Mouse (Mus musculus) forebrain, embryonic 12.5 days (tissue): ENCODE results near the gene Foxm1. TPM values are rescaled to one million over a fixed set of nuclear protein-coding genes. Genes with fewer than 3 reads are reported as not detected.

Experiments
- ATAC-seq: fragments of 200-750 bp; cut with Nextera tagmentation; 2 replicates; pipeline ENCODE4 v1.8.0; 2017; ENCODE audit warnings: moderate TSS enrichment; ENCODE audit not compliant: low FRiP score
- H3K27ac ChIP-seq: fragments of 300-500 bp; sonication (generic); 2 replicates; pipeline ENCODE4 v1.5.1; 2016; ENCODE audit warnings: mild to moderate bottlenecking
- H3K27me3 ChIP-seq: fragments of 300-500 bp; sonication (generic); 2 replicates; pipeline ENCODE4 v1.6.1; 2016; ENCODE audit warnings: mild to moderate bottlenecking
- H3K36me3 ChIP-seq: fragments of 300-500 bp; sonication (generic); replicated peaks from 2 replicates; pipeline ENCODE4 v1.6.1; 2016; ENCODE audit warnings: mild to moderate bottlenecking
- H3K4me1 ChIP-seq: fragments of 300-500 bp; sonication (generic); 2 replicates; pipeline ENCODE4 v1.6.1; 2016
- H3K4me2 ChIP-seq: fragments of 300-500 bp; sonication (generic); 2 replicates; pipeline ENCODE4 v1.6.1; 2016; ENCODE audit warnings: mild to moderate bottlenecking, moderate library complexity
- H3K4me3 ChIP-seq: fragments of 300-500 bp; sonication (generic); replicated peaks from 2 replicates; pipeline ENCODE4 v1.5.1; 2016; ENCODE audit warnings: mild to moderate bottlenecking
- H3K9ac ChIP-seq: fragments of 300-500 bp; sonication (generic); 2 replicates; pipeline ENCODE4 v1.6.1; 2016; ENCODE audit warnings: mild to moderate bottlenecking
- H3K9me3 ChIP-seq: fragments of 300-500 bp; sonication (generic); 2 replicates; pipeline ENCODE4 v1.6.1; 2016
- WGBS: fragments of 180-500 bp; shearing (Covaris S2); methylation state at CpG from one replicate; pipeline ENCODE4 v1.1.7; 2016; 5-methylcytosine and 5-hydroxymethylcytosine counted together
- polyA plus RNA-seq: library from polyadenylated mRNA; unstranded; fragments of >200 nt; fragmentation: Nextera tagmentation; extraction: Ambion mirVana; gene quantifications from 2 replicates; pipeline ENCODE4 v1.2.1, GENCODE M21; 2016

Gene Foxm1
- 74.6 and 86.2 TPM in 2 replicates for polyA plus RNA-seq

GRCm38 (mm10) chr6:128362381-128363006 is at the start of gene Foxm1, which contains the start of gene Rhno1:
Gene Foxm1, plus strand, starts transcription at chr6:128362967.
Gene Rhno1, minus strand, starts transcription at chr6:128362911.
- Histone ChIP-seq H3K9me3 (no peaks in the 10 kb centered on the region), H3K4me3 (peak within 1 kb of the TSS; percentile 77), H3K27ac (peak within 1 kb of the TSS; percentile 95), H3K4me1 (peaks cover 47% of the 10 kb centered on the region), H3K4me2 (peak within 1 kb of the TSS; percentile 75), H3K9ac (peak within 1 kb of the TSS; percentile 91), H3K27me3 (no peaks in the 10 kb centered on the region), H3K36me3 (peaks cover 35% of the 10 kb centered on the region)
- WGBS: under 1% methylated on average over 50 of the region's 76 CpGs
- ATAC-seq: peak; percentile 92

GRCm38 (mm10) chr6:128314796-128315195 is 48.0 kb upstream of the Foxm1 start:
- no peak for ATAC-seq
- no peaks in the 10 kb centered on the region for H3K9me3 ChIP-seq
- H3K27me3 ChIP-seq: no peaks in the 10 kb centered on the region
- H3K27ac ChIP-seq: no peak overlapping the region
- H3K9ac ChIP-seq: no peak overlapping the region
- H3K36me3 ChIP-seq: no peaks in the 10 kb centered on the region
- H3K4me1 ChIP-seq: no peaks in the 10 kb centered on the region
- H3K4me3 ChIP-seq: no peak overlapping the region
- H3K4me2 ChIP-seq: no peak overlapping the region
- 91% methylated on average over 6 of the region's 6 CpGs for WGBS

- Histone ChIP-seq H3K4me2 (no peak overlapping the region), H3K27me3 (no peaks in the 10 kb centered on the region), H3K9ac (no peak overlapping the region), H3K4me1 (no peaks in the 10 kb centered on the region), H3K27ac (no peak overlapping the region), H3K36me3 (no peaks in the 10 kb centered on the region), H3K4me3 (no peak overlapping the region), H3K9me3 (no peaks in the 10 kb centered on the region)
- ATAC-seq: no peak
- 78% methylated on average over 8 of the region's 8 CpGs for WGBS
These were observed 47.2 kb upstream of the Foxm1 start for GRCm38 (mm10) chr6:128315597-128315996.

- no peaks in the 10 kb centered on the region for H3K27me3 ChIP-seq
- H3K4me2 ChIP-seq: no peak overlapping the region
- peak; percentile 57; the same call in 1 of the 2 replicates for ATAC-seq
- no peak overlapping the region for H3K9ac ChIP-seq
- H3K27ac ChIP-seq: no peak overlapping the region
- no peaks in the 10 kb centered on the region for H3K9me3 ChIP-seq
- no peak overlapping the region for H3K4me3 ChIP-seq
- H3K4me1 ChIP-seq: no peaks in the 10 kb centered on the region
- H3K36me3 ChIP-seq: peaks cover 23% of the 10 kb centered on the region
- whole genome bisulfite sequencing: 14% methylated on average over 4 of the region's 4 CpGs
These were observed 44.5 kb upstream of the Foxm1 start for GRCm38 (mm10) chr6:128318317-128318716.

- 21% methylated on average over 12 of the region's 12 CpGs for WGBS
- Histone ChIP-seq H3K9ac (no peak overlapping the region), H3K4me2 (no peak overlapping the region)
These were observed 28.2 kb upstream of the Foxm1 start for GRCm38 (mm10) chr6:128334397-128335124.

GRCm38 (mm10) chr6:128337467-128337866 is 25.3 kb upstream of the Foxm1 start:
- H3K36me3 ChIP-seq: peaks cover 44% of the 10 kb centered on the region
- H3K27ac ChIP-seq: no peak overlapping the region
- no peak overlapping the region for H3K4me2 ChIP-seq
- WGBS: 77% methylated on average over 7 of the region's 7 CpGs
- no peak for ATAC-seq
- H3K4me3 ChIP-seq: no peak overlapping the region
- H3K27me3 ChIP-seq: no peaks in the 10 kb centered on the region
- no peak overlapping the region for H3K9ac ChIP-seq
- H3K4me1 ChIP-seq: peaks cover 17% of the 10 kb centered on the region
- no peaks in the 10 kb centered on the region for H3K9me3 ChIP-seq

More at GRCm38 (mm10) chr6:128334397-128335124, 28.2 kb upstream of the Foxm1 start:
- Histone ChIP-seq H3K27ac (no peak overlapping the region), H3K27me3 (no peaks in the 10 kb centered on the region), H3K9me3 (peaks cover 9% of the 10 kb centered on the region; the same call in 1 of the 2 replicates), H3K4me3 (no peak overlapping the region), H3K36me3 (peaks cover 58% of the 10 kb centered on the region), H3K4me1 (peaks cover 17% of the 10 kb centered on the region)
- ATAC-seq: peak; percentile 87

- Histone ChIP-seq H3K4me2 (no peak overlapping the region), H3K9ac (no peak overlapping the region), H3K9me3 (no peaks in the 10 kb centered on the region), H3K27ac (no peak overlapping the region), H3K27me3 (no peaks in the 10 kb centered on the region), H3K4me3 (no peak overlapping the region), H3K36me3 (peaks cover 35% of the 10 kb centered on the region), H3K4me1 (peaks cover 17% of the 10 kb centered on the region)
- 57% methylated on average over 5 of the region's 5 CpGs for WGBS
- ATAC-seq: no peak
These were observed 23.9 kb upstream of the Foxm1 start for GRCm38 (mm10) chr6:128338876-128339275.

GRCm38 (mm10) chr6:128341956-128342723 is 20.6 kb upstream of the Foxm1 start:
- Histone ChIP-seq H3K36me3 (peaks cover 13% of the 10 kb centered on the region; the same call in 1 of the 2 replicates), H3K9me3 (no peaks in the 10 kb centered on the region), H3K9ac (no peak overlapping the region), H3K4me3 (no peak overlapping the region), H3K27ac (no peak overlapping the region), H3K4me1 (peaks cover 10% of the 10 kb centered on the region), H3K4me2 (no peak overlapping the region), H3K27me3 (no peaks in the 10 kb centered on the region)
- ATAC-seq: no peak
- WGBS: 95% methylated on average over 11 of the region's 11 CpGs

- Histone ChIP-seq H3K9ac (no peak overlapping the region), H3K4me3 (no peak overlapping the region), H3K4me1 (peaks cover 6% of the 10 kb centered on the region; the same call in 1 of the 2 replicates), H3K27me3 (no peaks in the 10 kb centered on the region), H3K36me3 (peaks cover 17% of the 10 kb centered on the region), H3K9me3 (no peaks in the 10 kb centered on the region), H3K4me2 (no peak overlapping the region), H3K27ac (no peak overlapping the region)
- no peak for ATAC-seq
- WGBS: 91% methylated on average over 10 of the region's 10 CpGs
These were observed 17.1 kb upstream of the Foxm1 start for GRCm38 (mm10) chr6:128345623-128346022.

- Histone ChIP-seq H3K9me3 (no peaks in the 10 kb centered on the region), H3K27me3 (no peaks in the 10 kb centered on the region), H3K4me3 (no peak overlapping the region), H3K9ac (no peak overlapping the region), H3K4me2 (no peak overlapping the region), H3K4me1 (peaks cover 6% of the 10 kb centered on the region; the same call in 1 of the 2 replicates), H3K36me3 (peaks cover 20% of the 10 kb centered on the region), H3K27ac (no peak overlapping the region)
- 91% methylated on average over 6 of the region's 6 CpGs for WGBS
- no peak for ATAC-seq
These were observed 16.0 kb upstream of the Foxm1 start for GRCm38 (mm10) chr6:128346782-128347181.

- Histone ChIP-seq H3K4me3 (no peak overlapping the region), H3K9ac (no peak overlapping the region), H3K4me1 (peaks cover 17% of the 10 kb centered on the region), H3K27ac (no peak overlapping the region), H3K36me3 (peaks cover 8% of the 10 kb centered on the region), H3K4me2 (no peak overlapping the region), H3K27me3 (no peaks in the 10 kb centered on the region), H3K9me3 (no peaks in the 10 kb centered on the region)
- ATAC-seq: no peak
- WGBS: 60% methylated on average over 7 of the region's 7 CpGs
These were observed 13.1 kb upstream of the Foxm1 start for GRCm38 (mm10) chr6:128349711-128350110.

GRCm38 (mm10) chr6:128354140-128354539 is 8.6 kb upstream of the Foxm1 start:
- Histone ChIP-seq H3K27me3 (no peaks in the 10 kb centered on the region), H3K4me3 (no peak overlapping the region), H3K4me2 (peak overlapping the region; percentile 82; the same call in 1 of the 2 replicates), H3K36me3 (peaks cover 29% of the 10 kb centered on the region), H3K9ac (no peak overlapping the region), H3K4me1 (peaks cover 25% of the 10 kb centered on the region), H3K27ac (no peak overlapping the region), H3K9me3 (no peaks in the 10 kb centered on the region)
- WGBS: 39% methylated on average over 3 of the region's 3 CpGs
- no peak for ATAC-seq
